Mouse (Mus musculus) hindbrain, postnatal 0 days (tissue): ENCODE results near the gene Prrc2b. TPM values are rescaled to one million over a fixed set of nuclear protein-coding genes. Genes with fewer than 3 reads are reported as not detected.
A peak's percentile ranks its signal among the peaks of the same experiment; 100 is the strongest.

Experiments
- ATAC-seq: fragments of 200-750 bp; cut with Nextera tagmentation; 2 replicates; pipeline ENCODE4 v1.8.0; 2017; ENCODE audit warnings: mild to moderate bottlenecking, moderate TSS enrichment, moderate library complexity
- DNase-seq: peaks from one replicate; pipeline ENCODE4 v3.0.0-alpha.2; 2015; ENCODE audit warnings: low spot score
- H3K27ac ChIP-seq: fragments of 300-500 bp; sonication (generic); 2 replicates; pipeline ENCODE4 v1.5.1; 2014; ENCODE audit warnings: mild to moderate bottlenecking
- H3K27me3 ChIP-seq: fragments of 300-500 bp; sonication (generic); 2 replicates; pipeline ENCODE4 v1.6.1; 2014; ENCODE audit warnings: low read length, mixed read lengths; ENCODE audit not compliant: insufficient read depth
- H3K36me3 ChIP-seq: fragments of 300-500 bp; sonication (generic); 2 replicates; pipeline ENCODE4 v1.6.1; 2014; ENCODE audit warnings: low read length, mixed read lengths; ENCODE audit not compliant: insufficient read depth
- H3K4me1 ChIP-seq: fragments of 300-500 bp; sonication (generic); 2 replicates; pipeline ENCODE4 v1.6.1; 2014; ENCODE audit warnings: antibody characterized with exemption, low read length, mixed read lengths; ENCODE audit not compliant: insufficient read depth
- H3K4me2 ChIP-seq: fragments of 300-500 bp; sonication (generic); 2 replicates; pipeline ENCODE4 v1.6.1; 2014; ENCODE audit warnings: low read depth, mild to moderate bottlenecking, low read length, moderate library complexity, mixed read lengths
- H3K4me3 ChIP-seq: fragments of 300-500 bp; sonication (generic); 2 replicates; pipeline ENCODE4 v1.5.1; 2014; ENCODE audit warnings: low read length
- H3K9ac ChIP-seq: fragments of 300-500 bp; sonication (generic); replicated peaks from 2 replicates; pipeline ENCODE4 v1.6.1; 2014; ENCODE audit warnings: mild to moderate bottlenecking, low read length, moderate library complexity, mixed read lengths
- H3K9me3 ChIP-seq: fragments of 300-500 bp; sonication (generic); 2 replicates; pipeline ENCODE4 v1.6.1; 2016; ENCODE audit warnings: low read length, mixed read lengths
- CTCF ChIP-seq: IDR thresholded peaks from 2 replicates; pipeline ENCODE4 v1.5.1; 2016; ENCODE audit warnings: antibody characterized with exemption, control low read depth, low read depth
- WGBS: fragments of 180-500 bp; shearing (Covaris S2); extraction: QIAGEN DNeasy Blood & Tissue Kit; methylation state at CpG from one replicate; pipeline ENCODE4 v1.1.7; 2014; 5-methylcytosine and 5-hydroxymethylcytosine counted together
- polyA plus RNA-seq: library from polyadenylated mRNA; unstranded; fragments of >200 nt; fragmentation: Nextera tagmentation; extraction: Ambion mirVana; gene quantifications from 2 replicates; pipeline ENCODE4 v1.2.1, GENCODE M21; 2015
- total RNA-seq: library from RNA; depleted of rRNA; stranded (reverse); fragments of >200 nt; gene quantifications from 2 replicates; pipeline ENCODE4 v1.2.3, GENCODE M21; 2014

Gene Prrc2b
- total and polyA plus RNA-seq, 2 experiments from 2014 or later: 55.9 to 206 TPM

GRCm38 (mm10) chr2:32166581-32166980 lies 15.7 kb downstream of the Prrc2b start:
- H3K27ac ChIP-seq: peak overlapping the region; percentile 86
- DNase-seq: peak; percentile 50
- WGBS: 4% methylated on average over 10 of the region's 10 CpGs
- H3K4me3 ChIP-seq: no peak overlapping the region
- TF ChIP-seq CTCF: no peak
- H3K36me3 ChIP-seq: no peaks in the 10 kb centered on the region
- ATAC-seq: peak; percentile 8; the same call in 1 of the 2 replicates
- H3K9me3 ChIP-seq: no peaks in the 10 kb centered on the region
- peaks cover 22% of the 10 kb centered on the region for H3K4me1 ChIP-seq
- 0 out of 2 replicates have a peak overlapping the region, but pooled peaks have one; percentile 6 for H3K9ac ChIP-seq
- H3K4me2 ChIP-seq: peak overlapping the region; percentile 47; the same call in 1 of the 2 replicates
- no peaks in the 10 kb centered on the region for H3K27me3 ChIP-seq

GRCm38 (mm10) chr2:32167034-32167770 lies 16.3 kb downstream of the Prrc2b start:
- peak; percentile 44 for ATAC-seq
- Histone ChIP-seq H3K27me3 (no peaks in the 10 kb centered on the region), H3K4me1 (peaks cover 25% of the 10 kb centered on the region), H3K36me3 (no peaks in the 10 kb centered on the region), H3K9ac (peak overlapping the region; percentile 35), H3K4me3 (no peak overlapping the region), H3K27ac (peak overlapping the region; percentile 86), H3K9me3 (no peaks in the 10 kb centered on the region), H3K4me2 (peak overlapping the region; percentile 47)
- WGBS: 6% methylated on average over 16 of the region's 16 CpGs
- TF ChIP-seq CTCF: peak; percentile 21; the same call in 1 of the 2 replicates
- DNase-seq: no peak

- WGBS: 3% methylated on average over 7 of the region's 7 CpGs
- Histone ChIP-seq H3K9ac (peak overlapping the region; percentile 35), H3K4me2 (peak overlapping the region; percentile 47), H3K36me3 (no peaks in the 10 kb centered on the region), H3K4me1 (peaks cover 28% of the 10 kb centered on the region), H3K27me3 (no peaks in the 10 kb centered on the region), H3K4me3 (no peak overlapping the region), H3K9me3 (no peaks in the 10 kb centered on the region), H3K27ac (peak overlapping the region; percentile 86)
- TF ChIP-seq CTCF: peak; percentile 34
- ATAC-seq (peak; percentile 73), DNase-seq (peak; percentile 71)
Measured at GRCm38 (mm10) chr2:32167819-32168218, 16.9 kb downstream of the Prrc2b start.

GRCm38 (mm10) chr2:32169292-32169691 lies 18.4 kb downstream of the Prrc2b start:
- H3K9ac ChIP-seq: no peak overlapping the region
- H3K9me3 ChIP-seq: no peaks in the 10 kb centered on the region
- no peaks in the 10 kb centered on the region for H3K36me3 ChIP-seq
- peak overlapping the region; percentile 13; the same call in 1 of the 2 replicates for H3K27ac ChIP-seq
- ATAC-seq: no peak
- 57% methylated on average over 5 of the region's 5 CpGs for WGBS
- H3K4me1 ChIP-seq: peaks cover 30% of the 10 kb centered on the region
- H3K4me2 ChIP-seq: no peak overlapping the region
- no peak for TF ChIP-seq CTCF
- H3K4me3 ChIP-seq: no peak overlapping the region
- no peaks in the 10 kb centered on the region for H3K27me3 ChIP-seq
- no peak for DNase-seq

- DNase-seq (no peak), ATAC-seq (no peak)
- H3K4me2 ChIP-seq: no peak overlapping the region
- WGBS: 73% methylated on average over 8 of the region's 8 CpGs
- no peaks in the 10 kb centered on the region for H3K27me3 ChIP-seq
- no peak overlapping the region for H3K4me3 ChIP-seq
- no peaks in the 10 kb centered on the region for H3K9me3 ChIP-seq
- H3K4me1 ChIP-seq: peaks cover 32% of the 10 kb centered on the region
- H3K36me3 ChIP-seq: no peaks in the 10 kb centered on the region
- no peak overlapping the region; the same call in 1 of the 2 replicates for H3K27ac ChIP-seq
- H3K9ac ChIP-seq: no peak overlapping the region
- no peak for TF ChIP-seq CTCF
Measured at GRCm38 (mm10) chr2:32170010-32170409, 19.1 kb downstream of the Prrc2b start.

GRCm38 (mm10) chr2:32171658-32172433 lies 21.0 kb downstream of the Prrc2b start:
- DNase-seq (no peak), ATAC-seq (no peak)
- Histone ChIP-seq H3K4me2 (no peak overlapping the region), H3K9me3 (no peaks in the 10 kb centered on the region), H3K27me3 (no peaks in the 10 kb centered on the region), H3K9ac (no peak overlapping the region), H3K4me3 (no peak overlapping the region), H3K4me1 (peaks cover 39% of the 10 kb centered on the region), H3K36me3 (no peaks in the 10 kb centered on the region), H3K27ac (peak overlapping the region; percentile 41)
- no peak for TF ChIP-seq CTCF
- WGBS: 55% methylated on average over 14 of the region's 14 CpGs
